Mouse (Mus musculus) myocyte (in vitro differentiated cells): ENCODE results near the gene Xlr4a.
"Not testable (repeated sequence)": the region's sequence is repeated elsewhere in the genome, so short reads cannot be mapped to it uniquely, and the experiment has no call there.

Experiments used
- CEBPB ChIP-seq: IDR thresholded peaks from 2 replicates; pipeline ENCODE4 v1.6.1; 2011; ENCODE audit warnings: mild to moderate bottlenecking, moderate library complexity; ENCODE audit not compliant: poor library complexity, insufficient read depth, severe bottlenecking
- E2F4 ChIP-seq: IDR thresholded peaks from one replicate; pipeline ENCODE4 v1.6.1; 2011; ENCODE audit warnings: mild to moderate bottlenecking, control low read depth, moderate library complexity; ENCODE audit not compliant: insufficient read depth
- MAX ChIP-seq: IDR thresholded peaks from one replicate; pipeline ENCODE4 v1.6.1; 2011; ENCODE audit warnings: low read depth, mild to moderate bottlenecking, control low read depth
- MYOD1 ChIP-seq, 3 experiments: IDR thresholded peaks; one replicate each; pipeline ENCODE4 v1.6.1; 2011; ENCODE audit warnings: control low read depth in 2 of 3, low read depth in 2 of 3, mild to moderate bottlenecking in 2 of 3, moderate library complexity in 1 of 3; ENCODE audit not compliant: insufficient read length in 2 of 3, control insufficient read depth in 1 of 3
- MYOG ChIP-seq, 3 experiments: IDR thresholded peaks; one replicate each; pipeline ENCODE4 v1.6.1; 2011; ENCODE audit warnings: control low read depth in 2 of 3, low read depth in 2 of 3, mild to moderate bottlenecking in 2 of 3; ENCODE audit not compliant: insufficient read length in 2 of 3, control insufficient read depth in 1 of 3, insufficient read depth in 1 of 3
- POLR2A ChIP-seq: IDR thresholded peaks from one replicate; pipeline ENCODE4 v1.6.1; 2011; ENCODE audit warnings: low read depth, mild to moderate bottlenecking, control low read depth, moderate library complexity; ENCODE audit not compliant: insufficient read length
- POLR2AphosphoS2 ChIP-seq: IDR thresholded peaks from one replicate; pipeline ENCODE4 v1.6.1; 2011; ENCODE audit warnings: low read depth, control low read depth; ENCODE audit not compliant: insufficient read length
- REST ChIP-seq: IDR thresholded peaks from one replicate; pipeline ENCODE4 v1.6.1; 2011; ENCODE audit warnings: mild to moderate bottlenecking, control low read depth, moderate library complexity; ENCODE audit not compliant: insufficient read depth, insufficient read length
- SRF ChIP-seq: IDR thresholded peaks from one replicate; pipeline ENCODE4 v1.6.1; 2011; ENCODE audit warnings: low read depth; ENCODE audit not compliant: control insufficient read depth, insufficient read length
- TCF12 ChIP-seq: IDR thresholded peaks from one replicate; pipeline ENCODE4 v1.6.1; 2011; ENCODE audit warnings: mild to moderate bottlenecking, control low read depth; ENCODE audit not compliant: poor library complexity, insufficient read depth, severe bottlenecking
- TCF3 ChIP-seq: IDR thresholded peaks from one replicate; pipeline ENCODE4 v1.6.1; 2011; ENCODE audit warnings: low read depth, control low read depth; ENCODE audit not compliant: insufficient read length
- USF1 ChIP-seq: IDR thresholded peaks from one replicate; pipeline ENCODE4 v1.6.1; 2011; ENCODE audit warnings: low read depth, mild to moderate bottlenecking, control low read depth, moderate library complexity

GRCm38 (mm10) chrX:73096941-73097508, 14.7 kb upstream of the Xlr4a start, which contains the start of gene Xlr3a:
- not testable (repeated sequence) for TF ChIP-seq CEBPB; POLR2A; POLR2AphosphoS2; TCF12; MYOG (IDR thresholded peaks at IDR 0.05; ENCODE audit: control insufficient read depth in 1 of 3, insufficient read depth in 1 of 3, insufficient read length in 2 of 3, low read depth in 2 of 3); USF1; MAX; TCF3; REST; MYOD1 (IDR thresholded peaks at IDR 0.05; ENCODE audit: control insufficient read depth in 1 of 3, insufficient read length in 2 of 3, low read depth in 2 of 3); E2F4; SRF
